Mouse (Mus musculus) liver, embryonic 14.5 days (tissue): ENCODE measurements around the gene Wwc2. TPM values are rescaled to one million over a fixed set of nuclear protein-coding genes. Genes with fewer than 3 reads are reported as not detected.
A peak's percentile ranks its signal among the peaks of the same experiment; 100 is the strongest.

ENCODE experiments used
- ATAC-seq: fragments of 200-750 bp; cut with Nextera tagmentation; 2 replicates; pipeline ENCODE4 v1.8.0; 2017; ENCODE audit warnings: moderate number of reproducible peaks, mild to moderate bottlenecking, moderate library complexity; ENCODE audit not compliant: insufficient read depth
- DNase-seq, 3 experiments: peaks; one replicate each; pipeline ENCODE4 v3.0.0-alpha.2; 2012 to 2013; ENCODE audit warnings: low read depth in 3 of 3, low spot score in 3 of 3
- H3K27ac ChIP-seq: fragments of 300-500 bp; sonication (generic); 2 replicates; pipeline ENCODE4 v1.5.1; 2014; ENCODE audit warnings: moderate library complexity, mild to moderate bottlenecking, control low read depth, inconsistent platforms
- H3K27me3 ChIP-seq: fragments of 300-500 bp; sonication (generic); 2 replicates; pipeline ENCODE4 v1.6.1; 2014; ENCODE audit warnings: mild to moderate bottlenecking, low read length, moderate library complexity; ENCODE audit not compliant: control insufficient read depth, insufficient read depth
- H3K36me3 ChIP-seq: fragments of 300-500 bp; sonication (generic); replicated peaks from 2 replicates; pipeline ENCODE4 v1.6.1; 2014; ENCODE audit warnings: low read depth; ENCODE audit not compliant: control insufficient read depth, insufficient read depth
- H3K4me1 ChIP-seq, 2 experiments: fragments of 200-500 bp in 1 of 2; fragments of 300-500 bp in 1 of 2; sonication (generic) in 1 of 2; replicated peaks; 2 replicates each; pipeline ENCODE4 v1.6.1; 2012 to 2014; ENCODE audit warnings: antibody characterized with exemption in 1 of 2, inconsistent platforms in 1 of 2, low read length in 1 of 2; ENCODE audit not compliant: control insufficient read depth in 2 of 2, insufficient read depth in 2 of 2
- H3K4me2 ChIP-seq: fragments of 300-500 bp; sonication (generic); 2 replicates; pipeline ENCODE4 v1.6.1; 2014; ENCODE audit warnings: low read depth, mild to moderate bottlenecking, control low read depth, moderate library complexity
- H3K4me3 ChIP-seq, 2 experiments: fragments of 200-500 bp in 1 of 2; fragments of 300-500 bp in 1 of 2; sonication (generic) in 1 of 2; 2 replicates each; pipeline ENCODE4 v1.5.1; 2012 to 2014; ENCODE audit warnings: low read depth in 2 of 2, low read length in 2 of 2, mild to moderate bottlenecking in 2 of 2, control low read depth in 1 of 2, inconsistent platforms in 1 of 2, moderate library complexity in 1 of 2; ENCODE audit not compliant: insufficient read depth in 1 of 2
- H3K9ac ChIP-seq: fragments of 300-500 bp; sonication (generic); replicated peaks from 2 replicates; pipeline ENCODE4 v1.6.1; 2014; ENCODE audit warnings: mild to moderate bottlenecking, control low read depth, moderate library complexity
- H3K9me3 ChIP-seq: fragments of 300-500 bp; sonication (generic); 2 replicates; pipeline ENCODE4 v1.6.1; 2016; ENCODE audit warnings: low read length, mixed read lengths; ENCODE audit not compliant: control insufficient read depth
- CTCF ChIP-seq: IDR thresholded peaks from 2 replicates; pipeline ENCODE4 v1.5.1; 2016; ENCODE audit warnings: antibody characterized with exemption, low read depth, control low read depth
- EP300 ChIP-seq: IDR thresholded peaks from 2 replicates; pipeline ENCODE4 v1.6.1; 2016; ENCODE audit warnings: antibody characterized with exemption, low read depth
- WGBS: fragments of 180-500 bp; shearing (Covaris S2); extraction: QIAGEN DNeasy Blood & Tissue Kit; methylation state at CpG from one replicate; pipeline ENCODE4 v1.1.7; 2014; ENCODE audit not compliant: insufficient replicate concordance; 5-methylcytosine and 5-hydroxymethylcytosine counted together
- polyA plus RNA-seq, 2 experiments: library from polyadenylated mRNA; depleted of rRNA in 1 of 2; stranded (reverse) in 1 of 2; unstranded in 1 of 2; fragments of >200 nt; fragmentation: Nextera tagmentation in 1 of 2; extraction: Ambion mirVana in 1 of 2; gene quantifications; 2 replicates each; pipeline versions ENCODE4 v1.2.1 to v1.2.3; 2012 to 2014

Gene Wwc2
- polyA plus RNA-seq, 2 experiments = 0.90 to 1.0 TPM

GRCm38 (mm10) chr8:47990386-47990772 lies 345 bp downstream of the Wwc2 start:
- 0 out of 2 replicates have a peak, but pooled peaks cover 2% of the 10 kb centered on the region for H3K27me3 ChIP-seq
- 2% methylated on average over 38 of the region's 45 CpGs for whole genome bisulfite sequencing
- peaks cover 0 to 6% of the 10 kb centered on the region in 2 experiments; a peak in 2 of 4 replicates for H3K4me1 ChIP-seq

GRCm38 (mm10) chr8:47989655-47990385 lies 904 bp downstream of the Wwc2 start:
- H3K4me3 ChIP-seq = peak overlapping the region; percentile 54 to 59
- peak overlapping the region; percentile 56 for H3K9ac ChIP-seq
- ATAC-seq = peak; percentile 50
- no peaks in the 10 kb centered on the region for H3K36me3 ChIP-seq
- H3K27ac ChIP-seq = no peak overlapping the region
- no peaks in the 10 kb centered on the region for H3K9me3 ChIP-seq
- no peak for TF ChIP-seq CTCF
- DNase-seq = no peak
- peak overlapping the region; percentile 70 for H3K4me2 ChIP-seq
- peaks cover 0 to 8% of the 10 kb centered on the region in 2 experiments; a peak in 2 of 4 replicates for H3K4me1 ChIP-seq
- 0 out of 2 replicates have a peak, but pooled peaks cover 2% of the 10 kb centered on the region for H3K27me3 ChIP-seq
- under 1% methylated on average over 43 of the region's 66 CpGs for WGBS

More at GRCm38 (mm10) chr8:47990386-47990772, 345 bp downstream of the Wwc2 start:
- DNase-seq = peak; percentile 66 to 70 (median 68)
- H3K9me3 ChIP-seq = no peaks in the 10 kb centered on the region
- H3K36me3 ChIP-seq = no peaks in the 10 kb centered on the region
- H3K9ac ChIP-seq = peak overlapping the region; percentile 56
- peak; percentile 87 for ATAC-seq
- peak overlapping the region; percentile 54 to 59 for H3K4me3 ChIP-seq
- no peak overlapping the region for H3K27ac ChIP-seq
- H3K4me2 ChIP-seq = peak overlapping the region; percentile 70
- no peak for TF ChIP-seq CTCF
- no peak for TF ChIP-seq EP300

- H3K4me3 ChIP-seq = peak overlapping the region; percentile 54 to 59
- TF ChIP-seq CTCF (no peak), EP300 (no peak)
- H3K9me3 ChIP-seq = no peaks in the 10 kb centered on the region
- H3K27ac ChIP-seq = no peak overlapping the region
- 0 out of 2 replicates have a peak, but pooled peaks cover 2% of the 10 kb centered on the region for H3K27me3 ChIP-seq
- no peak for ATAC-seq
- 28% methylated on average over 8 of the region's 8 CpGs for WGBS
- no peaks in the 10 kb centered on the region for H3K36me3 ChIP-seq
- DNase-seq = no peak
- peaks cover 0 to 8% of the 10 kb centered on the region in 2 experiments; a peak in 2 of 4 replicates for H3K4me1 ChIP-seq
- peak overlapping the region; percentile 70 for H3K4me2 ChIP-seq
- no peak overlapping the region for H3K9ac ChIP-seq
Measured at GRCm38 (mm10) chr8:47989211-47989610, 1.5 kb downstream of the Wwc2 start.

GRCm38 (mm10) chr8:47988111-47988510 lies 2.6 kb downstream of the Wwc2 start:
- WGBS = 72% methylated on average over 15 of the region's 15 CpGs
- Histone ChIP-seq H3K9ac (no peak overlapping the region), H3K4me3 (no peak overlapping the region), H3K36me3 (no peaks in the 10 kb centered on the region), H3K27me3 (0 out of 2 replicates have a peak, but pooled peaks cover 2% of the 10 kb centered on the region), H3K4me1 (peaks cover 0 to 8% of the 10 kb centered on the region in 2 experiments; a peak in 2 of 4 replicates), H3K27ac (no peak overlapping the region), H3K9me3 (no peaks in the 10 kb centered on the region), H3K4me2 (no peak overlapping the region)
- DNase-seq (no peak), ATAC-seq (no peak)
- TF ChIP-seq EP300 = no peak
- no peak for TF ChIP-seq CTCF

- H3K4me1 ChIP-seq = peaks cover 0 to 7% of the 10 kb centered on the region in 2 experiments; a peak in 2 of 4 replicates
- H3K27ac ChIP-seq = no peak overlapping the region
- no peak overlapping the region for H3K9ac ChIP-seq
- H3K9me3 ChIP-seq = no peaks in the 10 kb centered on the region
- no peak for TF ChIP-seq EP300
- no peak for TF ChIP-seq CTCF
- 57% methylated on average over 10 of the region's 10 CpGs for WGBS
- no peaks in the 10 kb centered on the region for H3K36me3 ChIP-seq
- ATAC-seq (no peak), DNase-seq (no peak)
- no peak overlapping the region for H3K4me2 ChIP-seq
- H3K4me3 ChIP-seq = no peak overlapping the region
- H3K27me3 ChIP-seq = no peaks in the 10 kb centered on the region
Measured at GRCm38 (mm10) chr8:47985644-47986043, 5.1 kb downstream of the Wwc2 start.
